Mouse (Mus musculus): ENCODE data around the gene Rab31.

DNA sequence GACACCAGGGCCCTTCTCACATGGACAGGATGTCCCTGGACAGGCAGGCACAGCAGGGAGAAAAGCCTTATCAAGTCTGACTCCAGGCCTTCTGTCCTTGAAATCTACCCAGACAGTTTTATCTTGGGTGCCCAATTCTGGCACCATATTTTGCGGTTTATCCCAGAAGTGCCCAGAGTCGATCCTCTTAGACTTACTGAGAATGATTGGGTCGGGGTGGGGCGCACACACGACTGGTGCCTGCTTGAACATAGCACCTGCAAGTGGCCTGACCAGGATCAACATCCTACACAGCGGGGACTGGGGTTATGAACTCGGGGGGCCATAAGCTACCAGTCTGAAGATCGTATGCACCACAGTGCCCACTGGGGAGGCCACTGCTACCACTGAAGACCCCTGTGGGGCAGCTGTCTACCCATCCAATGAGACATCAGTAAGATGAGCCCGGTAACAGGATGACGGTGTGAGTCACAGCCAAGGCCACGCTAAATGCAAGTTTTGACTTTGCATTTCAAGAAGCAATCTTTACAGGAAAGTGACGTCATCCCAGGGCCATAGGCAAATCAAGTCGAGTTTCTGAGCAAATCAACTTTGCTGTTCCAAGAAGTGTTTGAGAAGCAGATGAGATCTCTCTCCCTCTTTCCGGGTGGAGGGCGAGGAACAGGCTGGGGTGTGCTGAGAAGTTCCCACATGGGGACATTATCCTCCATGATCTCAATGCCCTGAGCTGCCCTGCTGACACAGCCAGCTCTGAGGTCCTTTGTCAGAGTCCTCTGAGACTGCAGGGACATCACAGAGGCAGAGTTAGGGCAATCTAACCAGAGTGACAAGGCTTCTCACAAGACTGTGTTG, 32.5 kb downstream of the Rab31 start:
- TF ChIP-seq POLR2A (IDR thresholded peaks at IDR 0.05; ENCODE audit: borderline replicate concordance, extremely low read depth, low read depth, low read length) (no peak), CTCF (IDR thresholded peaks at IDR 0.05; ENCODE audit: insufficient read depth, low read length) (no peak)

Data from lung, adult 2 months (tissue).